Mouse (Mus musculus) kidney, postnatal 25 days (tissue): ENCODE data around the gene Dgcr2.
A peak's percentile ranks its signal among the peaks of the same experiment; 100 is the strongest.

Source experiments
- DNase-seq, 2 experiments: peaks; one replicate each; pipeline ENCODE4 v3.0.0; 2021; ENCODE audit warnings: mixed read lengths in 2 of 2

The Dgcr2 gene

GRCm38 (mm10) chr16:17807192-17808009, 91.0 kb downstream of the Dgcr2 start:
- DNase-seq, result peak; percentile 86 to 93

DNA sequence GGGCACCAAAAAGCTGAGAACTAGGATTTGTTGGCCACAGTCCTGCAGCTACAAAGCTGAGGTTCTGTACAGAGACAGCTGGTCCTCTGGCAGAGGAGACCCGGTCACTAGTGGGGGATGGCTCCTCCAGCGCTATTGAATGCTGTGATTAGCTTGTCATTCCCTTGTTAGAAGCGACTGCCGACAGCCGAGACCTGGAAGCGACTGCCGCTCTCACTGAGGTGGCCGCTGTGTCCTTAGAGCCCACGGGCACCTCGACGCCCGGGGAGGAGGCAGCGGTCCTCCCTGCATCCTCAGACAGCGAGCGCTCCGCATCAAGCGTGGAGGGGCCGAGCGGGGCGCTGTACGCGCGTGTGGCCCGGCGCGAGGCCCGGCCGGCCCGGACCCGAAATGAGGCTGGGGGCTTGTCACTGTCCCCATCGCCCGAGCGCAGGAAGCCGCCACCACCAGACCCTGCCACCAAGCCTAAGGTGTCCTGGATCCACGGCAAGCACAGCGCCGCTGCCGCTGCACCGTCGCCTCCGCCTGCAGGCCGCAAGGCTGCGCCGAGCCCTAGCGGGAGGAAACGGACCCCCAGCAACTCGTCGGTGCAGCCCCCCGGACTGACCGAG, 91.7 kb downstream of the Dgcr2 start:
- DNase-seq, result no peak

GRCm38 (mm10) chr16:17804982-17805381, 93.4 kb downstream of the Dgcr2 start:
- DNase-seq, result no peak

GRCm38 (mm10) chr16:17804449-17804912, 93.9 kb downstream of the Dgcr2 start:
- DNase-seq, result peak; percentile 42 to 51

- DNase-seq, result no peak
Measured at GRCm38 (mm10) chr16:17803675-17804448, 94.5 kb downstream of the Dgcr2 start.

DNA sequence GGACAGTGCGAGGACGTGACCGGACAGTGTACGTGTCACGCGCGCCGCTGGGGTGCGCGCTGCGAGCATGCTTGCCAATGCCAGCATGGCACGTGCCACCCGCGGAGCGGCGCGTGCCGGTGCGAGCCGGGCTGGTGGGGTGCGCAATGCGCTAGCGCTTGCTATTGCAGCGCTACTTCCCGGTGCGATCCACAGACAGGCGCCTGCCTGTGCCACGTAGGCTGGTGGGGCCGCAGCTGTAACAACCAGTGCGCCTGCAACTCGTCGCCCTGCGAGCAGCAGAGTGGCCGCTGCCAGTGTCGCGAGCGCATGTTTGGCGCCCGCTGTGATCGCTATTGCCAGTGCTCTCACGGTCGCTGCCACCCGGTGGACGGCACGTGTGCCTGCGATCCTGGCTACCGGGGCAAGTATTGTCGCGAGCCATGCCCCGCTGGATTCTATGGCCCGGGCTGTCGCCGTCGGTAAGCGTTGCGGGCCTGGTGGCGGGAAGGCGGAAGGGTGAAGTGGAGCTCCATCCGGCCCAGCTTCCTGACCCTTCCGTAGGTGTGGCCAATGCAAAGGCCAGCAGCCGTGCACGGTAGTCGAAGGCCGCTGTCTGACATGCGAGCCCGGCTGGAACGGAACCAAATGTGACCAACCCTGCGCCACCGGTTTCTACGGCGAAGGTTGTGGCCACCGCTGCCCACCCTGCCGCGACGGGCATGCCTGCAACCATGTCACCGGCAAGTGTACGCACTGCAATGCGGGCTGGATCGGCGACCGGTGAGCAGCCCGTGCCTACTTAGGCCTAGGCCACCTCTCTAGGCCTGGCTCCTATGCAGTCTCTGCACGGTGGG, 95.3 kb downstream of the Dgcr2 start:
- DNase-seq, result peak; percentile 38 to 71

- no peak for DNase-seq
Measured at GRCm38 (mm10) chr16:17802456-17802838, 95.9 kb downstream of the Dgcr2 start.

DNA sequence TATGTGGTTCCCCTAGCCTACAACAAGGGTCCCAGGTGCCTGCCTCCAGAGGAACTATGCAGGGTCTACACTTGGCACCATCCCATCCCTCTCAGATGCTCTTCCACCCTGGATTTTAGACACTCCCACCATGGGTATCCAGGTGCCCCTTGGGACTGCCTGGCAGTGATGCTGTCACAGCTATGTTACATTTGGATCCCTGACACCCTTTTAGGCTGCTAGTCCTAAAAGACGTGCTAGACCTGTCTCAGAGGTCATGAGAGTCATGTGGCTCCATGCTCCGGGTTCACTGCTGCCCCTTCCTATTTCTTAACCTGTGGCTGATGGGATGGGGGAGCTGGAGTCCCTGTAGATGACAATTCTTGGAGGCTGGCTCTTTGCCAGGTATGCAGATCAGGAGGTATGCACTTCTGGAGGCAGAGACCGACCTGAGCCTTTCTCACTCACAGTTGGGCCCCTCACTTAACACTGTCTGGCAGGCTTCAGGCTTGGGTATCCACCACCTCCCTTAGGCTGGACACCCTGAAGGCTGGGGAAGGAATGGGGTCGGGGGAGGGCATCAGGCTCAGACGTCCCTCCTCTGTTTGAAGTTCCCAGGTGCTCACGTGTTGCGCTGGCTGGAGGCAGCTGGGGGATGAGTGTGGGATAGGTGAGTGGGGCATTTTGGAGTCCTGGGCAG, 96.4 kb downstream of the Dgcr2 start:
- no peak for DNase-seq

- no peak for DNase-seq
Measured at GRCm38 (mm10) chr16:17799584-17799983, 98.8 kb downstream of the Dgcr2 start.

GRCm38 (mm10) chr16:17798321-17799180, 99.8 kb downstream of the Dgcr2 start:
- peak; percentile 66 to 85 for DNase-seq

DNA sequence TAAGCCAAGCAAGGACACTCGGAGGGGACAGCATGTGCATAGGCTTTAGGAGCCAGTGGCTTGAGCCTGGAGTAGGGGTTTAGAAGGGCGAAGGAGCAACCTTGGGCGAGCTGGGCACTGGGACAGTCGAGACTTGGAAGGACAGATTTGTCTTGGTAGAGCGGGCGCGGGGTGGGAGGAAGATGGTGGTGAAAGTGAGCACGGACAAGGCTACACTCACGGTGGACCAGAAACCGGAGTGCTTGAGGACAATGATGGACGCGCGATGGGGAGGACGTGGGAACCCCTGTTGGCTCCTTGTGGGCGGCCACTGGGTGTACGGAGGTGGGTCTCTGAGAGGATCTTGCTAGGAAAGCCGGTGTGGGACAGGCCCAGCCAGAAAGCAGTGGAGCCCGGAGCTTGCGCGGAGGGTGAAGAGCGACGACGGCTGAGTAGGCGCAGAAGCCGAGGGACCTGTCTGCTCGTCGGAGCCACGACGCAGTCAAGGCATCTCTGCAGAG, 100.5 kb downstream of the Dgcr2 start:
- no peak for DNase-seq

DNA sequence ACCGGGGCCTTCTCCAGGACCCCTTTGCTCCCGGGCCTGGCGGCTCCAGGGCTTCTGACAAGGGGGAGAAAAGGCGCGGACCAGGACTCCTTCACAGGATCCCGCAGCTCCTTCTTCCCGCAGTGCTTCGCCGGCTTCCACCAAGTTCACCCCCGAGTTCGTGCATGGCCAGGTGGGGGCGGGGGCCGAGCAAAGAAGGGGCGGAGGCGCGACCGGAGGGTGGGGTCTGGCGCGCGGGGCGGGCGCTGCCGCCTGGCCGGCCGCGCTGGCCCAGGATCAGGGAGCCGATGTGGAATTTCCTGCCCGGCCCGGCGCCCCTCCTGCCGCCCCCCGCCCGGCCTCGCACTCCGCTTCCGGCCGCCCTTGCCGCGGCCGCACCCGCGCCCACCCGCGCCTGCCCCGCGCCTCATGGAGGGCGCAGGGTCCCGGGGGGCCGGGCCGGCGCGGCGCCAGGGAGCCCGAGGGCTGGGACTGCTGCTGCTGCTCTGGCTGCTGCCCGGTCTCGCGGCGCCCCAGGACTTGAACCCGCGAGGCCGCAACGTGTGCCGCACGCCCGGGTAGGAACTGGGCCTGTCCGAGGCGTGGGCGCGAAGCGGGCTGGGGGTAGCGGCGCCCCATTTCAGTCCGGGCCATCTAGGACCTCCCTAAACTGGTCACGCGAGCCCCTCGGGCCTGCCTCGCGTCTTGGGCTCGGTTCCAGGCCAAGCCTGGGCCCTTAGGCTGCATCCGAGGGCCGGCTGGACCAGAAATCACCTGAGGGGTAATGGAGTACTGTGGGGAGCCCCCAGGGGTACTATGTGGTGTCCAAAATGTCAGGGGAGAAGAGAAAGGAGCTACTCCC, 101.2 kb downstream of the Dgcr2 start, which contains the start of gene Scarf2:
TSS of gene Scarf2 (plus strand) at position 312 of the 841 bp plus-strand sequence.
- peak; percentile 63 to 76 for DNase-seq

DNA sequence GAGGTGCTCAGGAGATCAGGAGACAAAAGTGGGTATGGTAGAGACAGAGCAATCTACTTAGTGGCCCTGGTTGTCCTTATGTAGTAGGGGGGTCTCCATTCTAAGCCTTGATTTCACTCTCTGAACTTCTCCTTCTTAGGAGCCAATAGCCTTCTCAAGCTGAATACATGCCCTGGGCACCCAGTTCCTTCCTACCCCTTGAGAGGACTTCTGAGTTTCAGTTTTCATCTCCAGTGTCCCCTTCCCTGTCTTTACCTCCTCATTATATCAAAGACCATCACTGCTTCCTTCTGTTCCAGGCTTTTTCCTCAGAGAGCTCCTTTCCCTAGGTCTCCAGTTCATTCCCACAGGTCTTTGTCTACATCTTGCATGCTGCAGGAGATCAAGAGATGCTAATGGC, 101.8 kb downstream of the Dgcr2 start:
- DNase-seq, result no peak

DNA sequence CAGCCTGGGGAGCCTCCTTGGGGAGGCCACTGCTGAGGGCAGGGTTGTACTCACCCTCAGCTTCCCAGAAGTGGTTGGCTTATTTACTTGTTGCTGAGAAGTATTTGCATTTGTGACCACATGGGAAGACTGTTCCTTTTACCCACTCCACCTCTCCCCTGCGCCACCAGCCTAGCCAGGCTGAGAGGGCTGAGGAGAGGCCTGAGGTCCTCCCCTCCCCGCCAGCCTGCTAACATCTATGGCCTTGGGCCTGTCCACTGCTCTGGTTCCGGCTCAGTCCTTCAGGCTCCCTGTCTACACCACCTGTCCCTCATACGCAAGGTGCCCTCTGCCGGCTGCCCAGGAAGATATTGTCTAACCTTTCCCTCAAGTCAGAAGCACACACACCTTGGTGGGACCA, 102.7 kb downstream of the Dgcr2 start:
- no peak for DNase-seq

DNA sequence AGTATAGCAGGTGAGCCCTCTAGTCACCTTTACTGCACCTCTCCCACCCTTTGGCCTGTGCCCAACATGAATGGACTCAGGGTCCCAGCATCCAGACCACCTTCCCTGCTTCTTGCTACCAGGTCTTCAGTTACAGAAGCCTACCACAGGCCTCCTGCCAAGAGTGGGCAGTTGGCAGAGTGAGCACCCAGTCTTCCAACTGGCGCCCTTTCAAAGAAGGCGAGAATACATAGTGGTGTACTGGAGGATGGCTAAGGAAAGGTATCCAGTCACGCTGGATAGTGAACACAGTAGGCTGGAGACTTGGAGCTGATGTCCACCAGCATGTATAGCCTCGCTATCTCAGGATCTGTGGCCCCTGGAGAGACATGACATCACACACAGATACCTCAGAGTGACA, 104.3 kb downstream of the Dgcr2 start:
- no peak for DNase-seq

- no peak for DNase-seq
Measured at GRCm38 (mm10) chr16:17792728-17793127, 105.6 kb downstream of the Dgcr2 start.
